Mouse (Mus musculus) embryonic facial prominence, embryonic 15.5 days (tissue): ENCODE results near the gene Sox21. TPM values are rescaled to one million over a fixed set of nuclear protein-coding genes. Genes with fewer than 3 reads are reported as not detected.

Experiments used
- ATAC-seq: fragments of 200-750 bp; cut with Nextera tagmentation; 2 replicates; pipeline ENCODE4 v1.8.0; 2017; ENCODE audit warnings: low read depth, moderate TSS enrichment; ENCODE audit not compliant: insufficient number of reproducible peaks, low FRiP score, low TSS enrichment
- H3K27ac ChIP-seq: fragments of 300-500 bp; sonication (generic); replicated peaks from 2 replicates; pipeline ENCODE4 v1.5.1; 2015; ENCODE audit warnings: mild to moderate bottlenecking, inconsistent platforms
- H3K27me3 ChIP-seq: fragments of 300-500 bp; sonication (generic); 2 replicates; pipeline ENCODE4 v1.6.1; 2015; ENCODE audit warnings: inconsistent platforms
- H3K36me3 ChIP-seq: fragments of 300-500 bp; sonication (generic); 2 replicates; pipeline ENCODE4 v1.6.1; 2015; ENCODE audit warnings: mild to moderate bottlenecking, inconsistent platforms
- H3K4me1 ChIP-seq: fragments of 300-500 bp; sonication (generic); 2 replicates; pipeline ENCODE4 v1.6.1; 2015; ENCODE audit warnings: inconsistent platforms
- H3K4me2 ChIP-seq: fragments of 300-500 bp; sonication (generic); replicated peaks from 2 replicates; pipeline ENCODE4 v1.6.1; 2015; ENCODE audit warnings: mild to moderate bottlenecking, inconsistent platforms
- H3K4me3 ChIP-seq: fragments of 300-500 bp; sonication (generic); replicated peaks from 2 replicates; pipeline ENCODE4 v1.5.1; 2015; ENCODE audit warnings: mild to moderate bottlenecking, inconsistent platforms
- H3K9ac ChIP-seq: fragments of 300-500 bp; sonication (generic); 2 replicates; pipeline ENCODE4 v1.6.1; 2015; ENCODE audit warnings: inconsistent platforms
- H3K9me3 ChIP-seq: fragments of 300-500 bp; sonication (generic); replicated peaks from 2 replicates; pipeline ENCODE4 v1.6.1; 2016; ENCODE audit warnings: inconsistent platforms
- WGBS: fragments of 180-500 bp; shearing (Covaris S2); methylation state at CpG from one replicate; pipeline ENCODE4 v1.1.7; 2015; 5-methylcytosine and 5-hydroxymethylcytosine counted together
- polyA plus RNA-seq: library from polyadenylated mRNA; unstranded; fragments of >200 nt; fragmentation: Nextera tagmentation; extraction: Ambion mirVana; gene quantifications from 2 replicates; pipeline ENCODE4 v1.2.1, GENCODE M21; 2015

The Sox21 gene
- 4.6 and 4.7 TPM in 2 replicates for polyA plus RNA-seq

GRCm38 (mm10) chr14:118236886-118237289 lies at the start of gene Sox21:
TSS of gene Sox21 (minus strand) at chr14:118237030.
- WGBS, result under 1% methylated on average over 34 of the region's 34 CpGs
- Histone ChIP-seq H3K36me3 (no peaks in the 10 kb centered on the region), H3K9ac (peak within 1 kb of the TSS; percentile 48), H3K9me3 (no peaks in the 10 kb centered on the region), H3K27me3 (peaks cover 62% of the 10 kb centered on the region), H3K4me3 (peak within 1 kb of the TSS; percentile 58), H3K27ac (peak within 1 kb of the TSS; percentile 70), H3K4me2 (peak within 1 kb of the TSS; percentile 74), H3K4me1 (peaks cover 34% of the 10 kb centered on the region)
- peak; percentile 87 for ATAC-seq

DNA sequence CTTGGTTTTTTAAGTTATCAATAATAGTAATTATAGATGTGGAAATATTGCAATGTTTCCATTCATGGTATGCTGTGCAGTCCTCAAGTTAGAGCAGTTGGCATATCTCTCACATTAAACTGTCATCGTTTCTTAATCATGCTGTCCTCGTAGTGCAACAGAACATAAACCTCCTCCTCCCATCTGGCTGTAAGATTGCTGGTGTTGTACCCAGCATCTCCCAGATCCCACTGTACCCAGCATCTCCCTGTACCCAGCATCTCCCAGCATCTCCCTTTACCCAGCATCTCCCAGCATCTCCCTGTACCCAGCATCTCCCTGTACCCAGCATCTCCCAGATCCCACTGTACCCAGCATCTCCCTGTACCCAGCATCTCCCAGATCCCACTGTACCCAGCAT lies 49.3 kb upstream of the Sox21 start:
- Histone ChIP-seq H3K4me3 (no peak overlapping the region), H3K9me3 (no peaks in the 10 kb centered on the region), H3K36me3 (no peaks in the 10 kb centered on the region), H3K9ac (no peak overlapping the region), H3K27me3 (no peaks in the 10 kb centered on the region), H3K4me2 (no peak overlapping the region), H3K27ac (no peak overlapping the region), H3K4me1 (no peaks in the 10 kb centered on the region)
- WGBS, result 83% methylated on average over 2 of the region's 2 CpGs
- ATAC-seq, result no peak

GRCm38 (mm10) chr14:118282917-118283316 lies 46.1 kb upstream of the Sox21 start:
- no peak overlapping the region for H3K4me2 ChIP-seq
- no peaks in the 10 kb centered on the region for H3K27me3 ChIP-seq
- 67% methylated on average over 14 of the region's 14 CpGs for WGBS
- H3K4me3 ChIP-seq, result no peak overlapping the region
- H3K9me3 ChIP-seq, result no peaks in the 10 kb centered on the region
- no peak for ATAC-seq
- H3K9ac ChIP-seq, result no peak overlapping the region
- no peaks in the 10 kb centered on the region for H3K36me3 ChIP-seq
- no peak overlapping the region for H3K27ac ChIP-seq
- no peaks in the 10 kb centered on the region for H3K4me1 ChIP-seq

DNA sequence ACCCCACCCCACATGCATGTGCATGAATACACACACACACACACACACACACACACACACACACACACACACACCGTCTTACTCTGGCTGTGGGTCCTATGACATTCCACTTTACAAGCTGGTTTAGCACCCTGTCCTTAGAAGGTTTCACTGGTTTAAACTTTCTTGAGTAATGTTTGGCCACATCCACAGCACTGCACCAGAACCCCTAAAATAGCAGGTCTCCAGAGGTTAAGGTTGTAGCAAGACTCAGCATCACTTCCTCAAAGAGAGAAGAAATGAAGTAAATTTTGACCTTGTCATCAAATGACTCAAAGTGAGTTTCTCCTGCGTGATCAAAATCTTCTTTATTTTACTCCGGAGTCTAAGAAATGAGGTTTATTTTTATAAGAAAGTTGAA lies 45.4 kb upstream of the Sox21 start:
- no peak overlapping the region for H3K27ac ChIP-seq
- no peak for ATAC-seq
- no peak overlapping the region for H3K9ac ChIP-seq
- H3K27me3 ChIP-seq, result no peaks in the 10 kb centered on the region
- no peak overlapping the region for H3K4me3 ChIP-seq
- no peak overlapping the region for H3K4me2 ChIP-seq
- no peaks in the 10 kb centered on the region for H3K4me1 ChIP-seq
- WGBS, result 84% methylated on average over 3 of the region's 3 CpGs
- H3K36me3 ChIP-seq, result no peaks in the 10 kb centered on the region
- H3K9me3 ChIP-seq, result no peaks in the 10 kb centered on the region

GRCm38 (mm10) chr14:118277704-118278498 lies 41.1 kb upstream of the Sox21 start:
- no peak for ATAC-seq
- Histone ChIP-seq H3K9me3 (no peaks in the 10 kb centered on the region), H3K27ac (no peak overlapping the region), H3K4me1 (no peaks in the 10 kb centered on the region), H3K27me3 (no peaks in the 10 kb centered on the region), H3K4me2 (no peak overlapping the region), H3K4me3 (no peak overlapping the region), H3K9ac (no peak overlapping the region), H3K36me3 (no peaks in the 10 kb centered on the region)
- WGBS, result 89% methylated on average over 7 of the region's 7 CpGs

GRCm38 (mm10) chr14:118272594-118273555 lies 36.0 kb upstream of the Sox21 start:
- no peak overlapping the region for H3K4me2 ChIP-seq
- no peak for ATAC-seq
- H3K9ac ChIP-seq, result no peak overlapping the region
- H3K36me3 ChIP-seq, result no peaks in the 10 kb centered on the region
- no peaks in the 10 kb centered on the region for H3K9me3 ChIP-seq
- WGBS, result 87% methylated on average over 6 of the region's 6 CpGs
- no peak overlapping the region for H3K4me3 ChIP-seq
- H3K27ac ChIP-seq, result no peak overlapping the region
- H3K4me1 ChIP-seq, result no peaks in the 10 kb centered on the region
- no peaks in the 10 kb centered on the region for H3K27me3 ChIP-seq

GRCm38 (mm10) chr14:118268849-118269248 lies 32.0 kb upstream of the Sox21 start:
- no peaks in the 10 kb centered on the region for H3K27me3 ChIP-seq
- 89% methylated on average over 4 of the region's 4 CpGs for WGBS
- H3K4me1 ChIP-seq, result no peaks in the 10 kb centered on the region
- no peak for ATAC-seq
- H3K9ac ChIP-seq, result no peak overlapping the region
- no peak overlapping the region for H3K27ac ChIP-seq
- H3K4me3 ChIP-seq, result no peak overlapping the region
- no peak overlapping the region for H3K4me2 ChIP-seq
- no peaks in the 10 kb centered on the region for H3K36me3 ChIP-seq
- H3K9me3 ChIP-seq, result no peaks in the 10 kb centered on the region

GRCm38 (mm10) chr14:118266660-118267059 lies 29.8 kb upstream of the Sox21 start, which contains the start of gene Gm9376:
TSS of gene Gm9376 (plus strand) at chr14:118266960.
- ATAC-seq, result no peak
- Histone ChIP-seq H3K4me3 (no peak within 1 kb of the TSS), H3K4me2 (no peak within 1 kb of the TSS), H3K36me3 (no peaks in the 10 kb centered on the region), H3K27ac (no peak within 1 kb of the TSS), H3K4me1 (no peaks in the 10 kb centered on the region), H3K9ac (no peak within 1 kb of the TSS), H3K27me3 (no peaks in the 10 kb centered on the region), H3K9me3 (no peaks in the 10 kb centered on the region)
- WGBS, result 86% methylated on average over 2 of the region's 2 CpGs

- no peaks in the 10 kb centered on the region for H3K36me3 ChIP-seq
- ATAC-seq, result no peak
- no peak overlapping the region for H3K27ac ChIP-seq
- no peak overlapping the region for H3K9ac ChIP-seq
- H3K4me2 ChIP-seq, result no peak overlapping the region
- no peak overlapping the region for H3K4me3 ChIP-seq
- no peaks in the 10 kb centered on the region for H3K27me3 ChIP-seq
- WGBS, result 70% methylated on average over 6 of the region's 6 CpGs
- H3K9me3 ChIP-seq, result no peaks in the 10 kb centered on the region
- no peaks in the 10 kb centered on the region for H3K4me1 ChIP-seq
These were observed 16.6 kb upstream of the Sox21 start for GRCm38 (mm10) chr14:118253381-118253780.

GRCm38 (mm10) chr14:118241416-118241815 lies 4.6 kb upstream of the Sox21 start:
- Histone ChIP-seq H3K4me2 (no peak overlapping the region), H3K27me3 (peaks cover 33% of the 10 kb centered on the region), H3K36me3 (no peaks in the 10 kb centered on the region), H3K27ac (no peak overlapping the region), H3K9me3 (peaks cover 10% of the 10 kb centered on the region; the same call in 1 of the 2 replicates), H3K4me3 (no peak overlapping the region), H3K4me1 (peaks cover 9% of the 10 kb centered on the region), H3K9ac (no peak overlapping the region)
- ATAC-seq, result no peak
- 66% methylated on average over 2 of the region's 2 CpGs for WGBS

- no peak overlapping the region for H3K4me2 ChIP-seq
- no peak for ATAC-seq
- WGBS, result 8% methylated on average over 8 of the region's 8 CpGs
- no peaks in the 10 kb centered on the region for H3K36me3 ChIP-seq
- H3K27ac ChIP-seq, result no peak overlapping the region
- H3K9me3 ChIP-seq, result peaks cover 10% of the 10 kb centered on the region; the same call in 1 of the 2 replicates
- H3K27me3 ChIP-seq, result peaks cover 53% of the 10 kb centered on the region
- no peak overlapping the region for H3K9ac ChIP-seq
- H3K4me3 ChIP-seq, result no peak overlapping the region
- H3K4me1 ChIP-seq, result peaks cover 30% of the 10 kb centered on the region
These were observed 2.5 kb upstream of the Sox21 start for GRCm38 (mm10) chr14:118239351-118239750.
